Mouse (Mus musculus) C2C12 (cell line): Measurements from ENCODE around the gene Ndufaf8.

Experiments
- CTCF ChIP-seq: IDR thresholded peaks from one replicate; pipeline ENCODE4 v1.5.1; 2011; ENCODE audit not compliant: control insufficient read depth, insufficient read depth, insufficient read length
- FOSL1 ChIP-seq: IDR thresholded peaks from one replicate; pipeline ENCODE4 v1.8.0; 2011; ENCODE audit warnings: mild to moderate bottlenecking, low read length; ENCODE audit not compliant: poor library complexity, insufficient read depth, severe bottlenecking
- MAX ChIP-seq: IDR thresholded peaks from one replicate; pipeline ENCODE4 v1.6.1; 2011; ENCODE audit warnings: mild to moderate bottlenecking, control low read depth
- USF1 ChIP-seq: IDR thresholded peaks from one replicate; pipeline ENCODE4 v1.6.1; 2011; ENCODE audit warnings: low read depth, mild to moderate bottlenecking, control low read depth, moderate library complexity

DNA sequence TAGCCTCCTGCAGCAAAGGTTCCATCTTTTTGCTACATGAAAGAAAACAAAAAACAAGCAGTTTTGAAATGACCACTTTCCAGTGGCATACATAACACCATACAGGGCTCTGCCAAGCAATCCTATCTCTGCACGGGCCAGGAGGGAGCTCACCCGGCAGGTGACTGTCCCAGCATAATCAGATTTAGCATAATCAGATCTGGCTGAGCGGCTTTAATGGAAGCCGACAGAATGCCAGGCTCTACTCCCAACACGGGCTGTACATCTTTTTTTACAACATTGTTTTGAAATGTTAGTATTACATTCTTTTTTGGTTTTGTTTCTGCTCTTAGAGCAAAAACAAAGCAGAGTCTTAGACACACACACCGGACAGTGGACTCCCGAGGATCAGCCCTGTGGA is 30.6 kb downstream of the Ndufaf8 start:
- no peak for TF ChIP-seq CTCF
- no peak for TF ChIP-seq FOSL1
- TF ChIP-seq USF1: no peak
- no peak for TF ChIP-seq MAX
